Mouse (Mus musculus): ENCODE measurements around the gene Gm9048. TPM values are rescaled to one million over a fixed set of nuclear protein-coding genes. Genes with fewer than 3 reads are reported as not detected.
"Not testable (repeated sequence)": the region's sequence is repeated elsewhere in the genome, so short reads cannot be mapped to it uniquely, and the experiment has no call there.

Gm9048 gene
- not detected in 2 replicates for polyA plus RNA-seq (2012; ENCODE audit: insufficient read depth, insufficient read length, missing spikeins)

GRCm38 (mm10) chr10:118348579-118348978 lies at the start of gene Gm9048:
TSS of gene Gm9048 (minus strand) at chr10:118348679.
- H3K4me3 ChIP-seq (ENCODE audit: insufficient read depth, low read depth, low read length); H3K4me1 ChIP-seq (ENCODE audit: control insufficient read depth, insufficient read depth, insufficient read length, low read length); H3K27ac ChIP-seq (replicated peaks; ENCODE audit: low read depth, low read length): not testable (repeated sequence)

- no peak overlapping the region for H3K27ac ChIP-seq (replicated peaks; ENCODE audit: low read depth, low read length)
- no peak overlapping the region for H3K4me3 ChIP-seq (ENCODE audit: insufficient read depth, low read depth, low read length)
- H3K4me1 ChIP-seq (ENCODE audit: control insufficient read depth, insufficient read depth, insufficient read length, low read length): no peaks in the 10 kb centered on the region
Observed at GRCm38 (mm10) chr10:118370443-118370842, 22.0 kb upstream of the Gm9048 start.

GRCm38 (mm10) chr10:118369518-118369917 lies 21.0 kb upstream of the Gm9048 start:
- Histone ChIP-seq H3K4me3 (ENCODE audit: insufficient read depth, low read depth, low read length) (no peak overlapping the region), H3K4me1 (ENCODE audit: control insufficient read depth, insufficient read depth, insufficient read length, low read length) (no peaks in the 10 kb centered on the region)

GRCm38 (mm10) chr10:118354005-118354404 lies 5.5 kb upstream of the Gm9048 start, which contains the start of gene Gm9049:
TSS of gene Gm9049 (minus strand) at chr10:118354105.
- H3K4me3 ChIP-seq (ENCODE audit: insufficient read depth, low read depth, low read length); H3K27ac ChIP-seq (replicated peaks; ENCODE audit: low read depth, low read length); H3K4me1 ChIP-seq (ENCODE audit: control insufficient read depth, insufficient read depth, insufficient read length, low read length): not testable (repeated sequence)

More at GRCm38 (mm10) chr10:118369518-118369917, 21.0 kb upstream of the Gm9048 start:
- no peak overlapping the region for H3K27ac ChIP-seq (replicated peaks; ENCODE audit: low read depth, low read length)

GRCm38 (mm10) chr10:118343155-118343554 lies 5.3 kb downstream of the Gm9048 start, which contains the start of gene Gm9046:
TSS of gene Gm9046 (minus strand) at chr10:118343255.
- H3K4me3 ChIP-seq (ENCODE audit: insufficient read depth, low read depth, low read length); H3K4me1 ChIP-seq (ENCODE audit: control insufficient read depth, insufficient read depth, insufficient read length, low read length); H3K27ac ChIP-seq (replicated peaks; ENCODE audit: low read depth, low read length): not testable (repeated sequence)

GRCm38 (mm10) chr10:118337731-118338130 lies 10.7 kb downstream of the Gm9048 start, which contains the start of gene Gm9045:
TSS of gene Gm9045 (minus strand) at chr10:118337831.
- H3K27ac ChIP-seq (replicated peaks; ENCODE audit: low read depth, low read length); H3K4me1 ChIP-seq (ENCODE audit: control insufficient read depth, insufficient read depth, insufficient read length, low read length); H3K4me3 ChIP-seq (ENCODE audit: insufficient read depth, low read depth, low read length): not testable (repeated sequence)

- H3K4me3 ChIP-seq (ENCODE audit: insufficient read depth, low read depth, low read length); H3K4me1 ChIP-seq (ENCODE audit: control insufficient read depth, insufficient read depth, insufficient read length, low read length); H3K27ac ChIP-seq (replicated peaks; ENCODE audit: low read depth, low read length): not testable (repeated sequence)
Observed at GRCm38 (mm10) chr10:118332308-118332707, 16.2 kb downstream of the Gm9048 start, which contains the start of gene Gm9044. TSS of gene Gm9044 (minus strand) at chr10:118332408.

- H3K4me1 ChIP-seq (ENCODE audit: control insufficient read depth, insufficient read depth, insufficient read length, low read length); H3K4me3 ChIP-seq (ENCODE audit: insufficient read depth, low read depth, low read length); H3K27ac ChIP-seq (replicated peaks; ENCODE audit: low read depth, low read length): not testable (repeated sequence)
Observed at GRCm38 (mm10) chr10:118326869-118327268, 21.6 kb downstream of the Gm9048 start, which contains the start of gene Gm9040. TSS of gene Gm9040 (minus strand) at chr10:118326969.

- Histone ChIP-seq H3K4me1 (ENCODE audit: control insufficient read depth, insufficient read depth, insufficient read length, low read length) (no peaks in the 10 kb centered on the region), H3K4me3 (ENCODE audit: insufficient read depth, low read depth, low read length) (no peak overlapping the region), H3K27ac (replicated peaks; ENCODE audit: low read depth, low read length) (no peak overlapping the region)
Observed at GRCm38 (mm10) chr10:118319024-118319423, 29.5 kb downstream of the Gm9048 start.

- not testable (repeated sequence) for H3K27ac ChIP-seq (replicated peaks; ENCODE audit: low read depth, low read length); H3K4me3 ChIP-seq (ENCODE audit: insufficient read depth, low read depth, low read length); H3K4me1 ChIP-seq (ENCODE audit: control insufficient read depth, insufficient read depth, insufficient read length, low read length)
Observed at GRCm38 (mm10) chr10:118302133-118302532, 46.3 kb downstream of the Gm9048 start.

Other genes with a start within 250 kb of the Gm9048 start
- gene Mdm1, start 206.9 kb downstream of the Gm9048 start, polyA plus RNA-seq (2012; ENCODE audit: insufficient read depth, insufficient read length, missing spikeins): 2.7 and 9.5 TPM in 2 replicates
- not detected in 2 replicates for gene Il22, start 143.7 kb downstream of the Gm9048 start, polyA plus RNA-seq (2012; ENCODE audit: insufficient read depth, insufficient read length, missing spikeins)
- gene Gm32717, start 107.9 kb downstream of the Gm9048 start, polyA plus RNA-seq (2012; ENCODE audit: insufficient read depth, insufficient read length, missing spikeins): not detected in 2 replicates
- not detected in 2 replicates for gene Gm32802, start 90.0 kb downstream of the Gm9048 start, polyA plus RNA-seq (2012; ENCODE audit: insufficient read depth, insufficient read length, missing spikeins)
- gene Iltifb, start 53.6 kb downstream of the Gm9048 start, polyA plus RNA-seq (2012; ENCODE audit: insufficient read depth, insufficient read length, missing spikeins): not detected in 2 replicates
- gene Gm9040, start 21.7 kb downstream of the Gm9048 start, polyA plus RNA-seq (2012; ENCODE audit: insufficient read depth, insufficient read length, missing spikeins): not detected in 2 replicates
- not detected in 2 replicates for gene Gm9044, start 16.3 kb downstream of the Gm9048 start, polyA plus RNA-seq (2012; ENCODE audit: insufficient read depth, insufficient read length, missing spikeins)
- not detected in 2 replicates for gene Gm9045, start 10.8 kb downstream of the Gm9048 start, polyA plus RNA-seq (2012; ENCODE audit: insufficient read depth, insufficient read length, missing spikeins)
- not detected in 2 replicates for gene Gm9046, start 5.4 kb downstream of the Gm9048 start, polyA plus RNA-seq (2012; ENCODE audit: insufficient read depth, insufficient read length, missing spikeins)
- not detected in 2 replicates for gene Gm9049, start 5.4 kb upstream of the Gm9048 start, polyA plus RNA-seq (2012; ENCODE audit: insufficient read depth, insufficient read length, missing spikeins)
- gene Ifng, start 92.4 kb upstream of the Gm9048 start, polyA plus RNA-seq (2012; ENCODE audit: insufficient read depth, insufficient read length, missing spikeins): not detected in 2 replicates

Measured in brown adipose tissue, adult 24 weeks (tissue).